Mouse (Mus musculus): ENCODE data around the gene March7.

Gene March7

DNA sequence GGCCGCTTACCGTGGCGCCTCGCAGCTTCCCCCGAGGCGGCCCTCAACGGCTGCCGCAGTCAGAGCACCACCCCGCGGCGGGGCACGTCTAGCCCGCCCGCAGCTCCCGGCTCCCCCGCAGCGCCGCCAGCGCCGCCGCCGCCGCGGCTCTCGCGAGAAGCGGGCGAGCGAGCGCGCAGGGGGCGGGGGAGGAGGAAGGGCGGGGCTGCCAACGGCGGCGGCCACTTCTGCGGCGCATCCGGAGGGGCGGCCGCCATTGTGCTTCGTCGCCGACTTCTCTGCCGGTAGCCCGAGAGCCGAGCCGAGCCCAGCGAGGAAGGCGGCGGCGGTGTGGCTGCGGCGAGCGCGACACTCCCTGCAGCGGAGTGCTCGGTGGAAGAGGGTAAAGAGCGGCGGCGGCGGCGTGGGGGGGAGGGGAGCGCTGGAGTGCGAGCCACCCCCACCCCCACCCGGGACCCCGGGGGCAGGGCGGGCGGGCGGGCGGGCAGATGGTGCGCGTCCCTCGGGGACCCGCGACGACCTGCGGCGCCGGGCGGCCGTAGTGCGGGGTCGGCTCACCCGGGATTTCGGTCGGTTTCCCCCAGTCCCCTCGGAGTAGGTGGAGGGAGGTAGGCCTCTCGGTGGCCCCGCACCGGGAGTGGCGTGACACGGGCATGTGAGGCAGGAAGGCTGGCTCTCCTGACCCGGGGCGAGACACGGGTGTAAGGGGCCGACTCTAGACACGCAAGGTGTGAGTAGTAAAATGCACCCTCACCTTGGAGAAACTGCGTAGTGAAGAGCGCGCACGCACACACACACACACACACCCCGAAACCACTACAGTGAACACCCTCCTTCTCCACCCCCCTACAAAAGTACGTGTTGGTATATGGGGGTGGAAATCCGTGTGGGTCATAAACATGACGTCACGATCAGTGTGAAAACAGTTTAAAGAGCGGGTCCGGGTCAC is at the start of gene March7, which contains the start of gene Baz2b:
TSS of gene March7 (plus strand) at position 185 of the 949 bp plus-strand sequence.
TSS of gene Baz2b (minus strand) at position 137 of the 949 bp plus-strand sequence.
- peak; percentile 88 to 95 for DNase-seq (ENCODE audit: low spot score in 2 of 2)

DNA sequence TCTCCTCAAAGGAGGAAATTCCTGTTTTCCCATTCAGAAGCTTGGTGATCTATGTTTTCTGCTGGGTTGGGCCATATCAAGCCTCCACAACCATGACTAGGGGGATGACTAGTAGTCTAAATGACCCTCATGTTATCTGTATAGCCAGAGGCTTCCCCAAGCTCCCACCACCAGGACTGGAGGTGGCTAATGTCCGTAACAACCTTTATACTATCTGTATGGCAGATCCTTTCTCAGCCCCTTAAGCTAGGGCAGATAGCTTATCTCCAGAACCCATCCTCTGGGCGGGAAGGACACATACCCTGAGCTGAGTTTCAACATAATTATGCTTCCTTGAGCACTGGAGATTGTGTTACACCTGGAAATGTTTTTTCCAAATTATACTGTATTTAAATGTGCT is 45.9 kb upstream of the March7 start:
- DNase-seq (ENCODE audit: low spot score in 2 of 2), result no peak

DNA sequence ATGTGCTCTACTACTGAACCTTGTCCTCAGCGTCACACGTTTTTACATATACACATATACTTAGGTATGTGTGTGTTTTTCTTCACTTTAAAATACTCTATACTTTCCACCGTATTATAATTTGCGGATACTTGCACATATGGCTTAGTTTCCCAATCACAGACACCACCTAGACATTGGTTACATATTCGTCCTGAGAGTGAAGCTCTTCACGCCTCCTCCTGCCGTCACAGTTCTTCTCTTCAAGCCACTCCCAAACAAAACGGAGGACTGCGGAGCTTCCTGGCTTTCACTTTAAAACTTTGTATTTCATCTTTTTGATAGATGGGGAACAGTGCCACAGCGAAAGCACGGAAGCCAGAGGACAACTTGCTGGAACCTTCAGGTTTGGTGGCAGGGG is 44.0 kb upstream of the March7 start:
- DNase-seq (ENCODE audit: low spot score in 2 of 2), result no peak

DNA sequence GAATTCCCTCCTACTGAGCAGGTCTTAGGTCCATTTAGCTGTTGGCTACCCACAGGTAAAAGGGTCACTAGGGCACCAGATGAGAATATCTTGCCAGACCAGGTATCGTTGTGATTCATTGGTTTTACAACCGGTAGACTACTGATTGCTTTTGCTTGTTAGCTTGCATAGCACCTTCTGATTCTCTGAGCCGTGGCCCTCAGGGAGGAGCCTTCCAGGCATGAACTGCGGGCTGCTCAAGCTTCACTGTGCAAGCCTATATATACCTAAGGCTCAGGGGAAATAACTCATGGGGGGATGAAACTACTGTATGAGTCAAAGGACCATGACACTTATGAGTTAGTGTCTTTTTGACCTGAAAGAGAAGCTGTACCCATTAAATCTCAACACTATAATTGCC is 42.8 kb upstream of the March7 start:
- DNase-seq (ENCODE audit: low spot score in 2 of 2), result no peak

DNA sequence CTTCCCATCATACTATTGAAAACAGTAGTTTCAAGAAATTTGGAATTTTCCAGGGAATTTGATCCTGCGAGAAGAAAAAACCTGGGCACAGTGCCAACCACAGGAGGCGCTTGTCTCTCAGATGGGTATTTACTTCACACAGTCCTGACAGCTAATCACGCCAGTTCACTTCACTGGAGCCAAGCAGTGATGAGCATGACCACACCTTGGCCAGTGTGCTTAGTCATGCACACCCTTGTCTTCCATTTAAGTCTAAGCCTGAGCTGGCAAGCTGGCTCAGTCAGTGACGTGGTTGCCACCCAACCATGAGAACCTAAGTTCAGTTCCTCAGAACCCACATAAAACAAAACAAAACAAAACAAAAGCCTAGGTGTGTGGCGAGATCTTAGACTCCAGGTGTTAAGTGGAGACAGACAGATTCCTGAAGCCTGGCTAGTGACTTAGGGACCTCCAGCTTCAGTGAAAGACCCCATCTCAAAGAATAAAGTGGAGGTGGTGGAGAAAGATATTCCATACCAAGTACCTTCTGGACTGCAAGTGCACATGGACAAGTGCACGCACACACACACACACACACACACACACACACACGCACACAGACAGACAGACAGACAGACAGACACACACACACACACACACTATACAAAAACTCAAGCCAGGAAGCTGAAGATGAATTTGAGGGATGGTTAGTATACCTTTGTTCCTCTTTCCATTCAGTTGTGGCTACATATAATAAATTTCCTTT is 37.7 kb upstream of the March7 start:
- no peak for DNase-seq (ENCODE audit: low spot score in 2 of 2)

DNA sequence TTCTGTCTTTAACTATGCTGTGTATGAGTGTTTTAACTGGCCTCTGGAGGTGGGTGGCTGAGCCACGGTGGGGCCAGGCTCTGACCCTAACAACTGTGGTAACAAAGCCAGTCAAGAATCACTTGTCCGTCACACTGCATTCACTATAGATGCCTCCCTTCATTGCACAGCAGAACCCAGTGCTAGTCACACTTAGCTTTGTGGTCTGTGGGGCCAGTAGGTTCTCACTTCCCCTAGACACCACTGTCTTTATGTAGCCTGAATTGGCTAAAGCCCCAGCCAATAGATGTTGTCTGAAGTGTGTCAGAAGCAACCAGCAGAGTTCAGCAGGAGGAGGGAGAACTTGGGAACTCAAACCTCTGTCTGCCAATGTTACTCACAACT is 37.2 kb upstream of the March7 start:
- peak in 1 of 2 experiments; percentile 30 for DNase-seq (ENCODE audit: low spot score in 2 of 2)

DNA sequence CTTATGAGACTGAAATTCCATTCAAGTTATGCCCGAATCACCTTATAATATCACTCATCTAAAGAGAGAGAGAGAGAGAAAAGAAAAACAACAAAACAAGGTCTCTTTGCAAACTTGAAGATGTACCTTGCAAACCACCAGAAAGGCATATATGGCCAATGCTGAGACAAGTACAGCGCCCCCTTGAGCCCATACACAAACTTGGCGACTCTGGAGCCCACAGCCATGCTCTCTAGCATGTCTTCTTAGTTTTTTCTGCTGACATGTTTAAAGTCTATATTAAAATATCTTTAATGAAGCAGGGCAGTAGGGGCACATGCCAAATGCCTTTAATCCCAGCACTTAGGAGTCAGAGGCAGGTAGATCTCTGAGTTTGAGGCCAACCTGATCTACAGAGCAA is 36.5 kb upstream of the March7 start:
- DNase-seq (ENCODE audit: low spot score in 2 of 2), result no peak

DNA sequence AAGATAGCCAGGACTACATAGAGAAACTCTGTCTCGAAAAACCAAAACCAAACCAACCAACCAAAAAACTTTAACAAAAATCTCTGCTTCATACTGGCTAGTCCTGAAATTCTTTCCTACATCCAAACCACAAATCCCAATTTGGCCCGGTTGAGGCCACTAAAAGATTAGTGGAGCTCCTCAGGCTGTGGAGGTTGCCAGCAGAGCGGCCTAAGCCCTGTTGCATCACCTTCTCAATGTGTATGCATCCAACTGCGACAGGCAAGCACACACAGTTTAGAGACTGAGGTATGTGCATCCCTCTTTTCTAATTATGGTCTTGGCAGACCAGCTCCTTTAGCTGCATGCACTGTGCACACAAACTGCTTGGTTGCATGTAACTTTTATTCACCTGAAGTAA is 36.1 kb upstream of the March7 start:
- DNase-seq (ENCODE audit: low spot score in 2 of 2), result no peak

DNA sequence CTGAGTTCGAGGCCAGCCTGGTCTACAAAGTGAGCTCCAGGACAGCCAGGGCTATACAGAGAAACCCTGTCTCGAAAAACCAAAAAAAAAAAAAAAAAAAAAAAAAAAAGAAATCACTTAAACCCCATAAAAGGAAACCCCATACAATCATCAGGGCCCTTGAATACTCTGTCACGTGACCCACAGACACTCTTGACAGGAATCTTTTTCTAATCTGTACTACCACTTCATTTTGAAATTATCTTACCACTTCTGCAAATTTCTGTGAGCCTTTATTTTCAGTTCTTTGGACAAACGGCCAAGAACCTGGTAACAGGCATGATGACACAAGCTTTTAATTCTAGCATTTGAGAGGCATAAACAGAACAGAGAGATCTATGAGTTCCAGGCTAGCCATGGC is 34.6 kb upstream of the March7 start:
- DNase-seq (ENCODE audit: low spot score in 2 of 2), result no peak

DNA sequence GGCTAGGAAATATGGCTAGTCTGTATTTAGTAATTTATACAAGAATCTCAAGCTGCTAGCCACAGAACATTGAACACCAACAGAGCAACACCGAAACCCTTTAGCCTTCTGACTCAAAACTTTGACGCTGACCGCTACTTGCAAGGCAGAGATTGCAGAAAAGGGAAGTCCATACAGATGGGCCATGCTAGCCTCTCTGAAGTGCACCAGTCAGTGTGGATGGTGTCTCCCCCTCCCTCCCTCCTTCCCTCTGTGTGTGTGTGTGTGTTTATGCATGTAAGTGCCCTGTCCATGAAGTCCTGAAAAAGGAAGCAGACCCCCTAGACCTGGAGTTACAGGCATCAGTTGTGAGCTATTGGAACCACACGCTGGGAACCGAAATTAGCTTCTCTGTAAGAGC is 33.6 kb upstream of the March7 start:
- DNase-seq (ENCODE audit: low spot score in 2 of 2), result no peak

DNA sequence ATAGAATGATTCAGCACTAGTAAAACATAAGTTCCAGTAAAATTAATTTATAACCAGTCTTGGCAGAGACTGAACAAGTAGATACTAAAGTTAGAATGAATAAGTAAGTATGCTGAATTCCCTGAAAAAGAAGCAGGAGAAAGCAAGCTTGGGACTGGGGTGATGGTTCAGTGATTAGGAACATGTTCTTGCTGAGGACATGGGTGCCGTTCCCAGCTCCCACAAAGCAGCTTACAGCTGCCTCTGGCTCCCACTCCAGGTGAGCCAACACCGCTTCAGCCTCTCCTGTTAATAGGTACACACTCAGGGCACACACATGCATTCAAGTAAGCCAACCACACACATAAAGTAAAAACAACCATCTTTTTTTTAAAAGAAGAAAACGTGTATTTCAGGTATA is 32.2 kb upstream of the March7 start:
- no peak for DNase-seq (ENCODE audit: low spot score in 2 of 2)

DNA sequence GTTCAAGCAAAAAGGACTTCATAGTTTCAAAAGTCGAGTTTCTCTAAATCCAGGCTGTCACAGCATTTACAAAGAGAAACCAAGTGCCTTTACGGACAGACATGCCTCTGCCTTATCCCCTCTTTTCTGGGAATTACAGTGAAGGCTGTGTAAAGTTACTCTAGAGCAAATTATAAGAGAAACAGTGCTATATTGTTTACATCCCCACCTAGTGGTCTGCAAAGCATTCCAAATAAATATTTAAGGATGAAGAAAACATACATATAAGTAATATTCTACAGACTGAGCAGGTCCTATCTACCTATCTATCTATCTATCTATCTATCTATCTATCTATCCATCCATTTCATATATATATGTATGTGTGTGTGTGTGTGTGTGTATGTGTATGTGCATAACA is 28.0 kb upstream of the March7 start:
- DNase-seq (ENCODE audit: low spot score in 2 of 2), result no peak

DNA sequence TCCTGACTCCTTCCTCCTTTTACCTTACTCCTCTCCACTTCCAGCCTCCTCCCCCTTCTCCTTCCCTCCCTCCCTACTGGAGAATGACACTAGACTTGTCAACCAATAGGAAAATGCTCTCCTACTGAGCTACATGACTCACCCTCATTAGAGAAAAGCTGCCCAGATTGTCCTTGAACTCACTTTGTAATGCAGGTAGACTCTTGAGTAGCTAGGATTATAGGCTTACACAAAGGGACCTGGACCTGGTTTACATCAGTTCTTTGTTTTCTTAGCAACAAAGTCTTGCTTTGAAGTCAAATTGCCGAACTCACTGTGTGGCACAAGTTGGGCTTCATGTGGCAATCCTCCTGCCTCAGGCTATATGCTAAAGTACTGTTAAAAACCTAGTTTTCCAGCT is 12.8 kb upstream of the March7 start:
- no peak for DNase-seq (ENCODE audit: low spot score in 2 of 2)

DNA sequence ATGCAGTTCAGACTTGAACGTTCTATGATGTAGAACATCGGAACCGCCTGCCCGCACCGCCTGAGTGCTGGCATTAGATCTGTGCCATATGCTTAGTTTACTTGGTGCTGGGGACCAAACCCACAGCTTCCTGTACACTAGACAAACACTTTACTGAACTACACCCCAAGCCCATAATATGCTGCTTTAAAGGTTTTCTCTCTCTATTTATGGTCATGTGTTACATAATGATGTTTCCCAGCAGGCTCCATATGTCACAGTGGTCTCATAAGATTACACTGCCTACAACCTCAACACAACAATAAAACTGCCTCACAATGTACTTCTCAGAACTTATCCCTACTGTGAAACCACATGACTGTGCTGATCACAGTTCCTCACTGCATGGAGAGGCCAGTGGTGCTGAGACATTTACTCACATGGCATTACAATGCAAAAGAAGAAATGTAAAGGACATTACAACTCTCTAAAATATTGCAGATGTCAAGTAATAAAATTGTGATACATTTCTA is 9.6 kb upstream of the March7 start:
- DNase-seq (ENCODE audit: low spot score in 2 of 2), result no peak

DNA sequence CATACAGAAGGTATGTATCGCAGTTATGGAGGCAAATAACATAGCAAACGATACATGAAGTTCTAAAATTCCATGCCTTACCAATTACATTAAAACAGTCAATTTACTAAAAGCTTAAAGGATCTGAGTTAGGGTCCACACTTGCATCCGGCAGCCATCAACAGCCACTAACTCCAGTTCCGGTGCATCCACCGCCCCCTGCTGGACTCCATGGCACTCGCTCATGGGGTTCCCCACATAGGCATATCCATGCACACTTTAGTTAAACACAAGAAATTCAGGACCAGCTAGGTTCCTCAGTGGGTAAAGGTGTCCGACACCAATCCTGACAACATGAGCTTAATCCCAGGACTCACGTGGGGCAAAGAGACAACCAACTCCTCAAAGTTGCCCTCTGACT is 9.0 kb upstream of the March7 start:
- DNase-seq (ENCODE audit: low spot score in 2 of 2), result peak; percentile 58 to 83

DNA sequence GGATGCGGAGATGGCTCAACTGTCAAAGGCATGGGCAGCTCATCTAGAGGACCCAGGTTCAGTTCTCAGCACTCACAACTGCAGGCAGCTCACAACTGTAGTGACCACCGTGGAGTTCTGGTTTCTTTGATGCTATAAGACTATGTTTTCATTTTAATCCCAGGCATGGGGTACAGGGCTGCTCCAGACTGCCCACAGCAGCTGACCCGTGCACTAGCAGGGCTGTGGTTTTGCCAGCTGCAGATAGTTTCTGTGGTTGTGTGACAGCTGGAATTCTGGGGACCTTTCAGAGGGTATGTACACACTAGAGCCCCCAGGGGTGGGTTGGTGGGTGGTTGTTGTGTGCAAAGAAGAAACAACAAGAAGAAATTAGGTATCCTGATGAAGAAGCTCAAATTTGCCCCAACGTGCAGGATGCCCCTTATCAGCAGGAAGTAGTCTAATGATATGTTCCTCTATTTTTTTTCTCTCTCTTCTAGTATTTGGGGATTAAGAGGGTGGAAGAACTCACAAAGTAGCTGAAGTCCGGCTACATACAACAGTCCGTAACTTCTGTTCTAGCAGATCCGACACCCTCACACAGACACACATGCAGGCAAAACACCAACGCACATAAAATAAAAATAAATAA is 6.7 kb upstream of the March7 start:
- DNase-seq (ENCODE audit: low spot score in 2 of 2), result no peak

DNA sequence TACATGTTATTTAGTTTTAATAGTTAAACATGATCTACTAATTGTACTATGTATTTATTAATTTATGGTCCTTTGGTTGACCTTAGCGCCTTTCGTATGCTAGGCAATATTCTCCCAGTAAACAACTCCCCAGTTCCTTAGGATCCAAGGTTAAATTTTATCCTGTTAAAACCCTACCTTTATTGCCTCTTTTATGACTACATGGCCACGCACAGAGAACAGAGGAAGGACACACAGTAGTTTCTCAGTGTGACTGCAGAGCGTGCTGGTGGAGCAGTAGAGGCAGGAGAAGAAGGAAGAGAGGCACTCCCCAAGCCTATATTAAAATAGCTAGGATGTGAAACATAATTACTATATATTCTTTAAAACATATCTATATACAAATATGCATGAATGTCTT is 6.0 kb upstream of the March7 start:
- DNase-seq (ENCODE audit: low spot score in 2 of 2), result no peak

DNA sequence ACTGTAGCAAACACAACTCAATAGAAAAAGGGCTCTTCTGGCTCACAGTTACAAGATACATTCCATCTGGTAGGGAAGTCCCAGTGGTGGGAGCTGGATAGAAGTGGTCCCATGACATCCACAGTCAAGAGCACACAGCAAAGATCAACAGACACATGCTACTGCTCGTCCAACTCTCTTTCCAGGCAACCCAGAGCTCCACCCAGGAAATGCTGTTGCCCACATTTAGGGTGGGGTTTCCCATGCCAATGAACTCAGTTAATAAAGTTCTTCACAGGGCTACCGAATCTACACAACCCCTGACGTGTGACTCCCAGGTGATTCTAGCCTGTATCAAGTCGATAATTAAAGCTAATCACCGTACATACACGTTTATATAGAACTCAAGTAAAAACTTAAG is 5.5 kb upstream of the March7 start:
- DNase-seq (ENCODE audit: low spot score in 2 of 2), result no peak

DNA sequence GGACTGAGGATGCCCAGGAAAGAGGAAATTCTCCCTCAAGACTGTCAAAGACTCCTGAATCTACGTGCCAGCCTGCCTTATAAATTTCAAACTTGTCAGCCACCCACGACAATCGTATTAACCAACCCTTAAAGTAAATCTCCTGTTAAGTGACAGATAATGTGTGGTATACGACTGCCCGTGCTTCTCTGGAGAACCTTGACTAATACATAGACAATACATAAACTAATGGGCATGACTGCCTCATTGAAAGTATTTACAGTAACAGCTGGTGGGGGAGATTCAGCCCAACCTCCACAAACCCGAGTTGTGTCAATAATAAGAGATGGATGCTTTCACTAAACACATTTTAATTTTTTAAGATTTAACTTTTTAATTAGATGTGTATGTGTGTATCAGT is 3.9 kb upstream of the March7 start:
- DNase-seq (ENCODE audit: low spot score in 2 of 2), result no peak

DNA sequence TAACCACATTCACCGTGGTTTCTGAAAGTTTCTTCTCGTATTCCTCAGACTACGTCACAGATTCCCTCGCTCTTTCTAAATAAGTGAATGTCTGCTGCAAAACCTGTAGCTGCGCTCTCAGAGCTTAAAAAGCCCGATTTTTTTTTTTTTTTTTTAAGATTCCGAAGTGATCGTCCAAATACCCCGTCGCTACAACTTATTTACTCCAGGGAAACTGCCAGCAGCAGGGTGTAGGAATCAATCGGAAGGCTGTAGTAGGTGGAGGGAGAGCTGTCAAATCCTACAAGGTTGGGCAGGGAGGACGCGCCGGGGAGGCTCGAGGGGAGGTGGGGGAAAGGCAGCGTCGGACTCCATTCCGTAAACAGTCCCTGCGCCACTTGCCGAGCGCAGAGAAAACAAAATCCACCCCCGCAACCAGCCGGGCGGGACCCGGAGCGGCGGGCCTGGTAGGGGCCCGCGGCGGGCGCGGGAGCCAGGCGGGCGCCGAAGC is 520 bp upstream of the March7 start:
- peak; percentile 60 to 83 for DNase-seq (ENCODE audit: low spot score in 2 of 2)

DNA sequence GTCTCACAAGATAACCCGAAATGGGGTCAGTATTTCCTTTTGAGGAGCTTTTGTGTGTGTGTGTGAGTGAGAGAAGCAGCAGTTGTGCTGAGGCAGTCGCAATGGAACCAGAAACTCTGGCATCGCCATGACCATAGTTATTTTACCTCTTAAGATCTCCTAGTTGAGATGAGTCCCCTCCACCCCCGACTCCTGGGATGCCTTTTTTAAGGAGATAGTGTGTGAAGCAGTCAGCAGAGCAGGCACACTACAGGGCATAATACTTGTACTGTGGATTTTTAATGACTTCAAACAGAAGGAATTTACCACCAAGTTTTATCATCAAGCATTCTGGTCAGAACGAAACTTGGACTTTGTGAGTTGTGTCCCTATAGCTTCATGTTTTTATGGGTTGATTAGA is 1.1 kb downstream of the March7 start:
- no peak for DNase-seq (ENCODE audit: low spot score in 2 of 2)

DNA sequence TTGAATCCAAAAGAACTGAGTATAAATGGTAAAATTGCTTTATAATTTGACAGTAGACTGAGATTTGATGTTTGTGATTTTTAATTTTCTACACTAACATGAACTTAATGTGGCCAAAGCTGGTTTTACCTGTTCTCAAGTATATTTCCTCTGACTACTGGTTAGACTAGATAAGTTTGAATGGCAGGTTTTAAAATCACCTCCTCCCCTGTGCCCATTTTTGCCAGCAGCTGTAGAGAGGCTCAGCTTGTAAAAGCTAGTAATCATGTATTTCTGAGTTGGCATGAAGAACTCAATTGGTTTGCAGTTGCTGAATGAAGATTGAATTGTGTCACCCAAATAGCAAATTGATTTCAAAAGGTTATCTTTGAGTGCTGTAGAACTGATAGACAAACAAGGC is 2.8 kb downstream of the March7 start:
- no peak for DNase-seq (ENCODE audit: low spot score in 2 of 2)
